Mouse (Mus musculus): Measurements from ENCODE around the gene Rhbdd1. TPM values are rescaled to one million over a fixed set of nuclear protein-coding genes. Genes with fewer than 3 reads are reported as not detected.

Rhbdd1 gene
- total RNA-seq (2021) (10 to 100 TPM; 32.5 to 37.2 TPM), polyA plus RNA-seq (2012; rRNA removed) (13.4 and 15.4 TPM in 2 replicates)
- long read RNA-seq, transcript Rhbdd1-201 (7 exons, 3,636 nt) = major isoform, 15 of 22 reads
- long read RNA-seq, partial matches to known transcripts = 4 of 22 reads
- long read RNA-seq, other reads (novel, unspliced or antisense) = 3 of 22 reads

DNA sequence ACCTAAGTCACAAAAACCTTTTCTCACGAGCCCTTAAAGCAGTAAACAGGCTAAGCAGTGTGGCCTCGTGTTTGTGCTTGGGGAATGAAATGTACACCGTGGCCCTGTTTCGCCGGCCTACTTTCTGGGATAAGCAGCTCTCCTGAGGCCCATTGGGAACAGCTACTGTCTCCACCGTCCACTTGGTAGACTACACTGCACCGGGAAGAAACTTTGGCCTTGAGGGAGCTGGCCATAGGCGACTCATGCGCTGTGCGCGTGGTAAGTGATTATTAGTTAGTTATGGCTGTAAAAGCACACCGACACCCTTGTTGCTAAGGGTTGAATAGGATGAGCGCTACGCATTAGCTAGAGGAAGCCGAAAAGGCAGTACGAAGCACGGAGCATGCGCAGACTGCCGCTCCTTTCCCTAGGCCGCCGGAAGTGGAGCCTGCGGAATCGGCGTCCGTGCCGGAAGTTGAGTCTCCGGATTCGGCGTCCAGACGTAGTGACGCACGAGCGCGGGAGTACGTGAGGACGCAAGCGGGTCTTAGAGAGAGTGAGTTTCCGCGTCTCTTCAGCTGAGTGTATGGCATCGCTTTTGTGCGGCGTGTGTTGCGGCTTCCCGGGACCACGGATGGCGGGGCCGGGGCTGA, at the start of gene Rhbdd1:
Gene Rhbdd1, plus strand, starts transcription at position 342 of the 635 bp plus-strand sequence.
- DNase-seq = peak; percentile 96

DNA sequence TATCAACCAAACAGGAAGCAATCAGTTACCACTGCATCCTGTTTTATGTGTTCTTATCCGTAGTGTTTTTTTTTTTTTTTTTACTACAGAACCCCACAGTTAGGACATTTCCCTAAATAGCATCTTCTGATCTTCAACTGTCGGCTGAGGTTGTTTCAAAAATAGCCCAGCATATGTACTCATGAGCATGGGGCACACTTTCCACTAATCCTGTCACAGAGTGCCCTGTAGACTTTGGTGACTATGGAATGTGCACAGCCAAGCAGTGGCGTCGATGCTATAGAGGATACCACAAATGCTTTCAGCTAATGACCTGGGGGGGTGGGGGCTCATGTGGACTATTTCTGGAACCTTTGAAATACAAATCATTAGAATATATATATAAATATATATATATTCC, 48.7 kb upstream of the Rhbdd1 start:
- DNase-seq = no peak

DNA sequence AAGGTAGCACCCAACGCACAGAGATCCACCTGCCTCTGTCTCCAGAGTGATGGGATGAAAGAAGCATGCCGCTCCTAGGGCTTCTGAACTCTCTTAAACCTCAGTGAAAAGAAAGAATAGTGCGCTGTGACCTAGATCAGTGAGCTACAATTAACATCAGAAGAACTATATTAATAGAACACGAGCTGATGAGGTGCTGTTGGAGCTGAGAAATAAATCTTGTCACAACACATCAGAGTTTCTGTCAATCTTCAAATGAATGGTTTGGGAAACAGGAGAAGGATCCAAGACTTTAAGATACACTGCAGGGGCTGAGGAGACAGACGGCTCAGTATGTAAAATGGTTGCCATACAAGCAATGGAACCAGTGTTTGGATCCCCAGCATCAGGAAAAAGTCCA, 44.0 kb upstream of the Rhbdd1 start:
- no peak for DNase-seq

DNA sequence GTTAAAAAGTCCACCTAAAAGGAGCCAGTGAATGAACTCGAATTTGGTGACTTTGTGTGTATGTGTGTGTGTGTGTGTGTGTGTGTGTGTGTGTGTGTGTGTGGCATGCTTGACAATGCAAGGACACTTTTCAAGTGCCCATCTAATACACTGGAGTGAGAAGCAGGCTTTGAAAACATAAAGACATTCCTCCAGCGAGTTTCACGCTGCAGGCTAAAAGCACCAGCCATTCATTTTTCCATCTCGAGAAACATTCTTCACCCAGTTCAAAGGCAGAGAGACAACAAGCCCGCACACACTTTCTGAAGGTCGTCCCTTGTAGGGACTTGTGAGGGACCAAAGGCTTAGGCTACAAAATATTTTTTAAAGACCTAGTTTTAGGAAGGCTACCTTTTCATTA, 42.7 kb upstream of the Rhbdd1 start:
- DNase-seq = peak; percentile 10

DNA sequence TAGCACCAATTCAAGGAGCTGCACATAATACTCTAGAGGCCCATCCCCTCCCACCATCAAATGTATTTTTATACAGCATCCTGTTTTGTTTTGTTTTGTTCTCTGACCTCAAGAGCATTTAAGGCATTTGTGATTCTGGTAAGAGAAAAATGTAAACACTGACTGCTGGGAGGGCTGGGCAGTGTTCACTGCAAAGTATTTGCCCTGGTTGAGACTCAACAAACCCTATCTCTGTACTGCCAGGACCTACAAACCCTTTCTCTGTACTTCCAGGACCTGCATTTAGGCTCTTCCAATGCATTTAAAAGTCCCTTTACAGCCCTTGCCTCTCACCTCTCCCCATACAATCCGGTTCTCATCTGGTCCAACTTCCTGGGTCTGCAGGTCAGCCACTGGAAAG, 41.9 kb upstream of the Rhbdd1 start:
- no peak for DNase-seq

DNA sequence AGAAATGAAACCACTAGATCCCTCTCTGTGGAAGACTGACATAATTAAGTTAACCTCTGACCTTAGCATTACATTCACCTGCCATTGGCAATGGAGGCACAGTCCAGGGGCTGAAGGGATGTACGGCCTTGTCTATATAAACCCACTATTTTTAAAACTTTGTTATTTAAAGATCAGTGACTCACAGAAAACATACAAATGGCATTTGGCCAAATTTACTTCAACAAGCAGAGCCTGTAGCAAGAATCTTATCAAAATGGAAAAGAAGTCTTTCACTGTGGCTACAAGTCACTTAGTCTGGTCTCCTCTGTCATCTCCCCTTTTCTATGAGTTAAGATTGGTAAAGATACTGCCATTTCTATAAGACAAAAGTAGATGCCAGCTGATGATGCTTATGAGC, 36.5 kb upstream of the Rhbdd1 start:
- DNase-seq = no peak

DNA sequence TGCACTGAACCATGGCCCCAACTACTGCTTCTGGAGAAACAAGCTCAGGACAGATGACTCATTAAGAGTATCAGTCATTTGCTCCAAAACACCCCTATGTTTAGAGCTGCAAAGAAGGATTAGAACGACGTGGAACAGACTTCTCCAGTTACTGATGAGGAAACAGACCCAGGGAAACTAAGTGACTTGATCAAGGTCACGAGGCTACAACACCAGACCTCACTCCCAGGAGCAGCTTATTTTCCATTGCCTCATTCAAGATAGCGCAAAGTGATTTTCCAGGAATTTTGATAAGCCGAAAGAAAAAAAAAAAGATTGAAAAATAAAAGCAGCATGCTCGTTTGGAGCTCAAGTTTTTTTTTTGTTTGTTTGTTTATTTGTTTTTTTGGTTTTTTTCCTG, 34.4 kb upstream of the Rhbdd1 start:
- DNase-seq = no peak

DNA sequence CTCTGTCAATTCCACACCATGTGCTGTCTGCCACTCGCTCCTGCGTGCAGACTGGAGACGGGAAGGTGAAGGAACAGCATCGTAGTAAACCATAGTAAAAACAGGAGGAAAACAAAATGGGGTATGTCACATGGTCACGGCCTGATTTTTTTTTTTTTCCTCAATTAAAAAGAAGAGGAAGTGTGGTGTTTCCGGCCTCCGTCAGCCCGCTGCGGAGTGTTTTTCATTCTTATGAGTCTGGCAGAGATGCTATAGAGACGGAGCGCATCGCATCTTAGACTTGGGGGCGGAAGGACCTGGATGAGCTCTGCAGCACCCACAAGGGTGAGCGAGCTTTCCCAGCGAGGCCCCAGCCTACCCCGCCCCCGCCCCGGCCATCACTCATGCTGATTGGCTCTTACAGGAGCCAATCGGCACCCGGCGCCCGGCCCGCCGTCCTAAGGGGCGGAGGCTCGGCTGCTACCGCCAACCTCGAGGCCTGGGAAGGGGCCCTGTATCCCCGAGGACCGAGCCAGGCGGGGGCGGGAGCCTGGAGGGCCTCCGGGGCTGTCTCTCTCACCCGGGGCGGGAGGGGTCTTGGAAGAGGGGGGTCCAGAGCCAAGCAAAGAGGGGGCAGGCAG, 33.1 kb upstream of the Rhbdd1 start:
- DNase-seq = peak; percentile 95

DNA sequence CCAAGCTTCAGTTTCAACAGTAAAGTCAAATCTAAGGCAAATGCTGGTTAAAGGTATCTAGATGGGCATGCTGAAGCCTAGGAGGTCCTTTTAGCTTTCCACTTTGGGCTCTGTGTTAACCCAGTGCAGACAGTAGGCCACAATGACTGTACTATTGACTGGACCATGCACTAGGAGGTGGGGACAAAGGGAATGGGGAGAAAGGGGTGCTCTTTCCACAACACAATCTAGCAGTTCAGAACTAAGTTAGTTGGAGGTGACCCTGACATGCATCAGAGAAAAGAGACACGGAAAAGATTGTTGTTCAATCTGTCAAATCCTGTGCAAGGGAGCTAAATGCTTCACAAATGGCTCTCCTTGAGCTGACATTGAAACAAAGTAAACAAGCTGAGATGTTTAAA, 32.4 kb upstream of the Rhbdd1 start:
- peak; percentile 64 for DNase-seq

DNA sequence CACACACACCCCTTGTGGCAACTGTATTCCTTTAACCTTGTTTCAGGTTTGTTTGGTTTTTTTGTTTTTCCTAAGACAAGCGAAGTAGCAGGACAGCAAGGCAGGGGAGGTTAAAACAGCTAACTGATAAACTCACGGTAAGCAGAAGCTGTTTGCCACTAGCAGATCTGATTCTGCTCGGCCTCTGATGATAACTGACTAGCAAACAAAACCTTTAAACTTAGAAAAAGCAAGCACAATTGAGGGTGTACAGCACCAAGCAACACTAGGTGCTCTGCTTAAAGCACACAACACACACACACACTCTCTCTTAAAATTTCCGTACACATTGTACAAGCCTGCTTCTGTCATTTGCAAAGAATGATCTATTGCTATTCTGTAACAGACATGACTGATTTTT, 31.8 kb upstream of the Rhbdd1 start:
- DNase-seq = peak; percentile 37

DNA sequence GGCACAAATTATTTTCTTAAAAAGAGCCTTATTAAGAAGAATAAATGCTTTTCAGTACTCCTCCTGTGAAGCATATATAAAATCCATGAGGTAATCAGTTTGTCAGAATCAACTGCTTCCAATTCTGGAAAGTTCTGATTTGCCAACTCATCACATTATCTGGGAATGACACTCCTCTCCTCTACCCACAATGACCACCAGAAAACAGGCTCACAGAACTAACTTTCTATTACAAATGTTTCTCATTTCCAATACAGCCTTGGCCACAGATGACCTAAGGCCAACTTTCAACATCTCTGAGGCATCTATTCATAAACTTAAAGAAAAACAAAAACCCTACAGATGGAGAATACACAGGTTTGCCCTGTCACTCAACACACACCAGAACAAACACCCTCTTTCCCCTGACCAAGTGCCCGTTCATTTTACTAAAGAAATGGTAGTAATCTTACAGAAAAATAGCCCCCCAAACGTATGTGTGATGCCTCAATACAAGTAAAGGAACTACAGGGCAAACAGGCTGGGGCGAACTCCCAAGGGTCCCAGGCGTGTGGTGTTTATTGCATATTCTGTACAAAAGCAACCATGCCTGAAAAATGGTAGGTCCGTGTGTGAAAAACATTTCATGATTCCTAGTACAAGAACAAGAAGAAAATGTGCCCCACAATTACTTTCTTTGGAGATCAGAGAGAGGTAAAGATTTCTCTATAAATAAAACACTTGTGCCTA, 30.6 kb upstream of the Rhbdd1 start:
- DNase-seq = peak; percentile 19

DNA sequence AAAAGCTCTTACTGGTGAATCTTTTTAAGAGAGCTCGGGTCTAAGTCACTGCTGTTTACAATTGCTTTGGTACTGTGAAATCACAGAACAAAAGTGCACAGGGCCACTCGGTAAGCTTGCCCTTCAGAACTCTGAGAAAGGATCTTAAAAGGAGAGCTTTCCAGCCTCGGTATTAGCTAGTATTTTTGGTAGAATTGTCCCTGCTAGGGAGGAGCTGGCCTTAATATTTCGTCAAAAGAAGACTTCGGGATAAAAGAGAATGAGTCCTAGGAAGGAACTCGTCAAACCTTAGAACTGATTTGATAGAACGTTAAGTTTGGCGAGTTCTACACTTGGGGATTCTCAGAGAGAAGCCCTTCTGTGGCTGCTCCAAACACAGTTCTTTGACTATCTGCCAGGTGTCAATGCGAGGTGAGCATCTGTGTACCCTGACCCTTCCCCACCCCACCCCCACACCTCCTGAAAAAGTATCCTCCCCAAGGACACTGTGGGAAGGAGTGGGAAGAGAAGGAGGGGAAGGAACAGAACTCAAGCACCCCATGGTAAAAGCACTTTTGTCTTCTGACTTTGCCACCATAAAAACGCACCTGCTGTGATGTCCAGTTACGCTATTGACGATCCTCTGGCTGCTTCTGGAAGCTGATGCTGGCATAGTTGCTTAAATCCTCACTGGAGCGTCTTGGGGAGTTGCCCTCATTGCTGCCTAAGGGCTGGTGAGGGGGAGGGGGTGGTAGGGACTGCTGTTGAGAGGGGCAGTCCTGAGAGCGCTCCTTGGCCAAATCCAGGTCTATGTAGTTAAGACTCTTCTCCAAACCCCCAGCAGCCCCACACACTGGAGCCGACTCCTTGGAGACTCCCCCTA, 29.8 kb upstream of the Rhbdd1 start:
- DNase-seq = peak; percentile 41

DNA sequence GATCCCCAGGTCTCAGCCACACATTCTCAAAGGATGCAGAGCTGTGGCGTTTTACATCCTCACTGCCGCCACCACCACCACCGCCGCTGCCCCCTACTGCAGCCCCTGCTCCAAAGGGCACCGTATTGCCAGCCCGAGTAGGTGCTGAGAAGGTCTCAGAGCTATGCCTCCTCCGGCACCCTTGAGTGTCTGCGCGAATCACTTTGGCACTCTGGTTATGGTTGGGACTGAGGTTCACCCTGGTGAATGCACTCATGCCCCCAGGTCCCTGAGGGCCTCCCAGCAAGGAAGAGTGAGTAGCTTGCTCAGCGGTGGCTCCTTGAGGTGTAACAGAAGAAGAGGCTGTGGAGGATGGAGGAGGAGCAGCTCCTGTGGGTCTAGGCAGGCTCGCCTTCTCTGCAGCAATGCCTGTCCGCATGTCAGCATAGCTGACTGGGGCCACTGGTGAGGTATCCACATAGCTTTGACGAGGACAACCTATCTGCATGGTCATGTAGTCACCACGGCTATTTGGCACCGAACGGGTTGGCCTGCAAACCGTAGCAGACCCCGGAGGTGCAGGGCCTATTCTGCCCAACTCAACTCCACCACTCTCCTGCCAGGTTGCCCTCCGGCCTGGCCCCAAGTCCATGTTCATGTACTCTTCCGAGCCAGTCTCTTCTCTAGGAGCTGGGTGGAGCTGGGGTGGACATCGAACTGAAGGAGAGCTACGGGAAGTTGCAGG, 29.0 kb upstream of the Rhbdd1 start:
- peak; percentile 35 for DNase-seq

DNA sequence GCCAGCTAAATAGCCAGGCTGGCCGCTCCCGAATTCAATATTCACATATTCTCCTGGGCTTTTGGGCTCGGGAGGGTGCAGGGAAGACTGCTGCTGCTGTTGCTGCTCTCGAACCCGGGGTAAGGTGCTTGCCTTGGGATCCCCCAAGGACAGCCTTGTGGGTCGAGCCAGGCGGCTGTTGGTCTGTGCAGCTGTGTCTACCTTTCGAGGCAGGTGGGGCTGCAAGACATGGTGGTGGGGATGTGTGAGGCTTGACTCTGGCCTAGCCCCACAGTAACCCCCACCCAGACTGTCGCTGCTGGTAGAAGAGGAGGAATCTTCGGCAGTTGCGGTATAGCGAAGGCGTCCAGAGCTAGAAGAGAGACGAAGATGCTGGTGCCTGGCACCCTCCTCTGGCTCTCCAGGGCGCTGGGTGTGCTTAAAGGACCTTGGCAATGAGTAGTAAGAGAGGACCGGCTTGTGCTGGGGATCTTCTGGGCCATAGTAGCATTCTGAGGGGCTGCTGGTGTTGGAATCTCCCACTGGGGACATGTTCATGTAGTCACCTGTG, 28.4 kb upstream of the Rhbdd1 start:
- DNase-seq = peak; percentile 15

DNA sequence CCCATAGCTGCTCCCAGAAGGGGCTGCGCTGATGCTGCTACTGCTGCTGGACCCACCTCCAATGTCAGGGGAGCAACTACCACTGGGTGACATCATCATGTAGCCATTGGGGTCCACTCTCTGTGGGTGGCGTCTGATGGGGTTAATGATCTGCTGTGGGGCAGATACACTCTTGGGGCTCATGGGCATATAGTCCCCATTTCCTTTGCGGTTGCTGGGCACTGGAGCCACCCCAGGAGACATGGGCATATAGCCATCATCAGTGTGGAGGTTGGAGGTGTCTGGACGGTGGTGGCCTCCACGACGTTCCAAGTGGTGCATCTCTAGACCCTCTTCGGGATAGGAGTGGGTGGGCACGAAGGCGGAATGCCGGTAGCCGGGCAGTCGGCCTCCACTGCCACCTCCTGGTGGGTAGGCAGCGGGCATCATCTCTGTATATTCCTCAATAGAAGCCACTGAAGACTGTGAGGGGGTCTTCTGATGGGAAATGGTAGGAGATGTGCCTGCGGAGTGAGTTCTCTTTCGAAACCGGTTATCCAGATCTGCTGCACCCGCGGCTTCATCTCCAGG, 27.7 kb upstream of the Rhbdd1 start:
- DNase-seq = peak; percentile 13

DNA sequence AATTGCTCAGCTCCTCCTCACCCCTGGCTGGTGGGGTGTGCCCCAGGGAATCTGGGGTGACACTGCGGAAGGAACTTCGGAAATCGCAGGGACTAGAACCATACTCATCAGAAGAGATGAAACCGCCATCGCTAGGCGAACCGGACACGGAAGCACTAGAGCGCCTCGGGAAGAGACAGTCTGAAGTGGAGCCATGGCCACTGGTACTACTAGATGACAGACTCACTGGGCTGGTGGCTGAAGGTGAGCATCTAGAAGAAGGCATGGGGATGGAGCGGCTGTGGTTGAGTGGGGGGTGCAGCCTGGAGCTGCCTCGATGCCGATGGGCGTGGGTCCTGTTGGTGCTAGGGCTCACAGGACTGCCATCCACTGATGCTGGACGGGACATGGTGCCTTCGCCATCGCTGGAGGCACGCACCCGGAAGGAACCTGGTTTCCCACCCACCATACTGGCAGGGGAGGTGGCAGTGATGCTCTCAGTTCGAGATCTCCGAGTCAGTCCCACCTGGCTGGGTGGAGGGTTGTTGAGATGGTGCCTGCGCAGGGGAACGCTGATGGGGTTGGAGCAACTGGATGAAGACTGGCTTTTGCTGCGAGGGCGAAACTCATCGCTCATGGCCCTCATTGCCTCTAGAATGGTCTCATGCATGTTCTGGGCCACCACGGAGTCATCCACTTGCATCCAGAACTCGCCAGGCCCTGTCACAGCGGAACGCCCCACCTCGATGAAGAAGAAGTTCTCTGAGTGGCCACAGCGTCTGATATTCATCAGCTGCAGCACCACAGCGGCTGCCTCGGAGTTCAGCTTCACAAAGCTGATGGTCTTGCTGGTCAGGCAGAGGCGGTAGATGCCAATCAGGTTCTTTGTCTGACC, 26.9 kb upstream of the Rhbdd1 start:
- peak; percentile 3 for DNase-seq

DNA sequence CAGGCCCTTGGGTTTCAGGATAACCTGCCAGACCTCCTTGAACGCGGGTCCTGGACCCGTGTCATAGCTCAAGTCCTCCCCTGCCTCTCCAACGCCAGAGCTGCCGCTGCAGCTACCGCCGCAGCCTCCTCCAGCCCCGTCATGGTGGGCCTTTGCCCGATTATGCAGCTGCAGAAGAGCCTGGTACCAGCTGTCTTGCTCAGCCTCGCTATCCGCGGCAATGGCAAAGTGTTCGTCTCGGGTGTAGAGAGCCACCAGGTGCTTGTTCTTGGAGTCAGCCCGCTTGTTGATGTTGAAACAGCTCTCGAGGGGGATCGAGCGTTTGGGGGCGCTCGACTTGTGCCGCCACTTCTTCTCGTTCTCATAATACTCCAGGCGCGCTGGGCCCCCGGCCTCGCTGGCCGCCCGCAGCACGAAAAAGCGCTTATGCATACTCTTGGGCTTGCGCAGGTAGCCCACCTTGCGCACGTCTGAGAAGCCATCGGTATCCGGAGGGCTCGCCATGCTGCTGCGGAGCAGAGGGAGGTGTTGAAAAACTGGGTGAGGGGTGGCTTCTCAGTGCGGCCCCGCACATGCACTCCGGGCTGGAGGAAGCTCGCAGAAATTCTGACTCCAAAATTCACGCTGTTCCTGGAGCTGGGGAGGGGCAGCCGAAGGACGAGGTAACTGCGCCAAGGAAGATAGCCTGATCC, 26.1 kb upstream of the Rhbdd1 start:
- DNase-seq = peak; percentile 68

DNA sequence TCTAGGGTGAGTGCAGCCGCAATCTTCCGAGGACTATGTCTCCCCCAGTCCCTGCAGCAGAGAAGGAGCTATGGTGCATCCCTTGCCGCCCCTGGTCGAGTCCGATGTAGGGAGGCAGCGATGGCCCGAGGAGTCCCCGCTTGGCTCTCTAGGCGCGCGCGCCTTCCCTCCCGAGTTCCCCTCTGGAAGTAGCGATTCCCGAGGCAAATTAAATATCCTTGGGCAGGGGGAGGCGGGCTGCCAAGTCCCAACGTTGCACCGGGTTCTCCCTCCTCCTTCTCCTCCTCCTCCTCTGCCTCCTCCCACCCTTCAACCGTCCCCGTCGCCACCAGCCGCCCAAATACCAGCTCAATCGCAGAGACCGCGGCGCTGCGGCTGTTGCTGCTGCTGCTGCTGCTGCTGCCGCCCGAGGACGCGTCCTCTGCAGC, 25.5 kb upstream of the Rhbdd1 start:
- peak; percentile 92 for DNase-seq
